Mouse (Mus musculus) Patski (cell line): ENCODE results near the gene Usp5. TPM values are rescaled to one million over a fixed set of nuclear protein-coding genes. Genes with fewer than 3 reads are reported as not detected.
A peak's percentile ranks its signal among the peaks of the same experiment; 100 is the strongest.
"Not testable (repeated sequence)": the region's sequence is repeated elsewhere in the genome, so short reads cannot be mapped to it uniquely, and the experiment has no call there.

Experiments used
- ATAC-seq: fragments of 100-300 bp; one replicate; pipeline ENCODE4 v1.8.0; 2021
- CTCF ChIA-PET: fragments of 350-600 bp; sonication (Branson Sonifier 250); formaldehyde crosslinking; loops from one replicate; lab custom pipeline; 2022; ENCODE audit warnings: inconsistent platforms; lab: Charles Lee
- POLR2A ChIA-PET: fragments of 350-600 bp; sonication (Branson Sonifier 250); formaldehyde crosslinking; loops from one replicate; lab custom pipeline; 2022; ENCODE audit warnings: antibody characterized with exemption, inconsistent platforms; lab: Charles Lee
- DNase-seq: peaks from one replicate; pipeline ENCODE4 v3.0.0-alpha.2; 2011; ENCODE audit warnings: low read depth, low spot score
- H3K27me3 ChIP-seq: fragments of 371-371 bp; one replicate; pipeline ENCODE4 v1.5.1; 2021
- CTCF ChIP-seq: fragments of 100-300 bp; IDR thresholded peaks from one replicate; pipeline ENCODE4 v1.5.1; 2021
- in situ Hi-C: fragments of 300-500 bp; cut with MboI; formaldehyde crosslinking; loops from 3 replicates; pipeline ENCODE4 v1.11.1; 2018; ENCODE audit warnings: low pct_unique_long_range_greater_than_20kb, mixed read lengths
- polyA plus RNA-seq: library from polyadenylated mRNA; unstranded; gene quantifications from one replicate; pipeline ENCODE4 v1.2.3, GENCODE M21; 2021

Usp5 gene
- polyA plus RNA-seq, 1 experiment from 2014 or later: 130 TPM

DNA sequence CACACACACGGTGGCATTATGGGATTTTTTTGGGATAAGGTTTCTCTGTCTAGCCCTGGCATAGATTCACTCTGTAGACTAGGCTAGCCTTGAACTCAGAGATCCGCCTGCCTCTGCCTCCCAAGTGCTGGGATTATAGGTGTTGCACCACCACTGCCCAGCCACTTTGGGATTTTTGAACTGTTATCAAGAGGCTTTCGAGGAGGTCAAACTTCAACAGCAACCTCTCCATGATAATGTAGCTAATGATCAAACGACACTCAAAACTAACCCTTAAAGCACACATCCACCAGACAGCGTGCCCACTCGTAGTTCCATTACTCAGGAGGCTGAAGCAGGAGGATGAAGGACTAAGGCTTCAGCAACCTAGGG is 21.3 kb downstream of the Usp5 start:
- no peak for DNase-seq
- no peaks in the 10 kb centered on the region for H3K27me3 ChIP-seq
- in situ Hi-C loops: no loop called here
- ATAC-seq: no peak
- no peak for TF ChIP-seq CTCF
- POLR2A ChIA-PET: interaction anchor here (1.1 to 6.4 kb wide), 5 partner anchors 16 to 49 kb away, joined by 3 to 27 read pairs (median 3); partner anchors contain the start of genes Cdca3 and Usp5
- CTCF ChIA-PET: interaction anchor here (1.1 to 1.4 kb wide), 2 partner anchors 12 to 26 kb away, joined by 3 to 4 read pairs; no protein-coding TSS in a partner anchor

DNA sequence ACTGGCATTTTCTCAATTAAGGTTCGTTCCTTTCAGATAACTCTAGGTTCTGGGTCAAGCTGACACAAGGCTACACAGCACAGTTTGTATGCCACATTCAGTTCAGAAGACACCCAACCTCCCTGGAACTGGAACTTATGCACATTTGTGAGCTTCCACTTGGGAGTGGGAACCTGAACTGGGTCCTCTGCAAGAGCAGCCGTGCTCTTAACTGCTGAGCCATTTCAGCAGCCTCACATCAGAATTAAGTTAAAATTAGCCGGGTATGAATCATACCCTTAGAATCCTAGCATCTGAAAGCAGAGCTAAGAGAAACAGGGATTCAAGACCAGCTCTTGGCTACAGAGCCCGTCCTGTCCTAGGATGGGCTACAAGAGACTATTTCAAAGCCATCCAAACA is 21.9 kb downstream of the Usp5 start:
- ChIA-PET CTCF (interaction anchor here (1.1 to 1.4 kb wide), 2 partner anchors 11 to 25 kb away, joined by 3 to 4 read pairs; no protein-coding TSS in a partner anchor), POLR2A (interaction anchor here (1.1 to 6.4 kb wide), 4 partner anchors 15 to 48 kb away, joined by 3 to 27 read pairs (median 3); partner anchors contain the start of genes Cdca3 and Usp5)
- TF ChIP-seq CTCF: no peak
- in situ Hi-C loops: no loop called here
- no peak for DNase-seq
- H3K27me3 ChIP-seq: no peaks in the 10 kb centered on the region
- ATAC-seq: no peak

DNA sequence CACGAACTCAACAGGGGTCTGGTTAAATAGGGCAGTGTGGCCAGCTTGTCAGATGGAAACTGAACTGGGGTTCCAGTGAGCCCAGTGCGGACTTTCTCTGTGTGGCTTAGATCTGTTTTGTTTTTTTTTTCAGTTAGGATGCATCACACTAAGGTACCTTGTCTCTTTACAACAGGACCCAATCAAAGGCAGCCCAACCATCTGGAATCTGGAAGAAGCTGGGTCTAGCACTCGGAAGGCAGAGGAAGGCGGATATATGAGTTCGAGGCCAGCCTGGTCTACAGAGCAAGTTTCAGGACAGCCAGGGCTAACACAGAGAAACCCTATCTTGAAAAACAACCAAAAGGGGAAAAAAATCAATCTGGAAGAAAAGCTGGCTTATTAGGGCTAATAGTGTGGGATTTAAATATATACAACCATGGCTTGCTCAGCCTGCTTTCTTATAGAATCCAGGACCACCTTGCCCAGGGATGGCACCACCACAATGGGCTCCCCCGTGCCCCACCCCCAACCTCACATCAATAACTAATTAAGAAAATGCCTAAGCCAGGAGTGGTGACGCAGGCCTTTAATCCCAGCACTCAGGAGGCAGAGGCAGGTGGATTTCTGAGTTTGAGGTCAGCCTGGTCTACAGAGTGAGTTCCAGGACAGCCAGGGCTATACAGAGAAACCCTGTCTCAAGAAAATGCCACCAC is 22.7 kb downstream of the Usp5 start:
- no peaks in the 10 kb centered on the region for H3K27me3 ChIP-seq
- DNase-seq (no peak), ATAC-seq (no peak)
- TF ChIP-seq CTCF: no peak
- CTCF ChIA-PET: interaction anchor here (0.7 to 2.1 kb wide), 4 partner anchors 10 to 354 kb away, joined by 3 to 7 read pairs (median 4); no protein-coding TSS in a partner anchor
- POLR2A ChIA-PET: interaction anchor here (0.6 to 1.5 kb wide), 6 partner anchors 13 to 113 kb away, joined by 3 to 6 read pairs (median 4); no protein-coding TSS in a partner anchor
- in situ Hi-C loops: no loop called here

DNA sequence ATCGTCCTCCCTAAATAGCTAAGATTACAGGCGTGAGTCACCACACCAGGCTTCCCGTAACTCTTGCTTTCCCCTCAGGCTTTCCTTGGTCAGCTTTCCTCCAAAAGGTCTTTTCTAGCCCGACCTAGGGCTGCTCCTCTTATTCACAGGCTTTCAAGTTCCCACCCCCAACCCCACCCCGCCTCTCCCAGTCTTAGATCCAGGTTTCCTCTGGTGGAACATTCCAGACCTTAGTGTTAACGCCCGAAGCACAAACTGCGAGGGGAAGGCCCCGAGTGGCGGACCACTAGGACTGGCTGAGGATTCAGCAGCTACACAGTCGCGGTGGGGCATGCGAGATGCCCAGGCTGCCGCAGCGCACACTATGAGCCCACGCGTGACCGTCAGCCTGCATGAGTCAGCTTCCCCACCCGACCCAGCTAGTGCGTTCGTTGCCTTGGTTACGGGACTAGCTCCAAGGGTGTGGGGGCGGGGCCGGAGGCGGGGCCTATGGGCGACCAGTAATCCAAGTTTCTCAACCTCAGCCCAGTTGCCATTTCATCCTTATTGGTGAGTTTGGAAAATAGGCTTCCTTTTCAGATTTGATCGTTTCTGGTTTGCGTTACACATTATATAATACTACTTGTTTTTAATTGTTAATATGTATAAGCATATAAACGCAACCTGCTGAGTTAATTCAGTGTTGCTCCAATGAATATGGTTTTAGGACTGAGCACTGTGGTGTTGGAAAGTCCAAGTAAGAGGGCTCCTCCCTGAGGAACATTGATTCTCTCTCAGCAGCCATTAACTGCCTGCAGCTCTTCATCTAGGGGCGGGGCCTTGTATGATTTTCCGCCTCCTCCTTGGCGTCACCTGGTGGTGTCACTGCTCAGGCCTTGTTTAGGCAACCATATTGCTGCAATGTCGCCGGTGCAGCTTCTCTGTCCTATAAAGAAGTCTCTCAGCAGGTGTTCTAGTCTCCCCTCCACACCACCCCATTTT is 23.7 kb downstream of the Usp5 start:
- POLR2A ChIA-PET: interaction anchor here (0.6 to 1.4 kb wide), 9 partner anchors 8 to 112 kb away, joined by 3 to 7 read pairs (median 4); partner anchors contain the start of genes Cdca3 and Usp5

DNA sequence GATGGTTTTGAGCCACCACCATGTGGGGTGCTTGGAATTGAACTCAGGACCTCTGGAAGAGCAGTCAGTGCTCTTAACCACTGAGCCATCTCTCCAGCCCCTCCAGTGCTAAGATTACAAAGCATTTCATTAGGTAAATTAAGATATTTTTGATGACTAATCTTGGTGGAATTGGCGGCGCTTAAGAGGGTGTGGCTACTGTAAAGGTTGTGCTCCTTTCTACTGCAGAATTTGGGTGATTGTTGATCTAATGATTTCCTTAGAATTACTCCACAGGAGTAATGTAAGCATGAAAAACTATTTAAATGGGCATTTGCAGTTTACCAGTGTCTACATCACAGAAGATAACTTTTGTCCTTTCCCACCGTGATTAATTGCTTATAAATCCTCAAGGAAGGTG is 24.9 kb downstream of the Usp5 start:
- no peaks in the 10 kb centered on the region for H3K27me3 ChIP-seq
- ATAC-seq (no peak), DNase-seq (no peak)
- TF ChIP-seq CTCF: no peak
- POLR2A ChIA-PET: no interaction called here
- CTCF ChIA-PET: interaction anchor here (1.3 kb wide), 1 partner anchor 45 kb away, joined by 4 read pairs; no protein-coding TSS in a partner anchor
- in situ Hi-C loops: no loop called here

More for the DNA sequence above, 23.7 kb downstream of the Usp5 start:
- H3K27me3 ChIP-seq: no peaks in the 10 kb centered on the region
- CTCF ChIA-PET: interaction anchor here (0.7 to 2.1 kb wide), 6 partner anchors 10 to 355 kb away, joined by 3 to 7 read pairs (median 4); no protein-coding TSS in a partner anchor
- peak; percentile 66 for ATAC-seq
- TF ChIP-seq CTCF: no peak
- in situ Hi-C loops: no loop called here
- peak; percentile 70 for DNase-seq

DNA sequence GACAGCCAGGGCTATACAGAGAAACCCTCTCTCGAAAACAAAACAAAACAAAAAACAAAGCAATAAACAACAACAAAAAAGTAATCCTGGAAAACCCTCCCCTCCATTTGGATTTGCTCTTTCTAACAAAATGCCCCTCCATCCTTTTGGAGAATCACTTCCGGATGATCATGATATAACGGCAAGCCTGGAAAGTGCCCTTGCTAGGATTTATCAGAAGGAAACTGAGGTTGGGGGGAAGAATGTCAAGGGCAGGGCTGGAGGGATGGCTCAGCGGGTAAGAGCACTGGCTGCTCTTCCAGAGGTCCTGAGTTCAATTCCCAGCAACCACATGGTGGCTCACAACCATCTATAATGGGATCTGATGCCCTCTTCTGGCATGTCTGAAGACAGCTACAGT is 25.6 kb downstream of the Usp5 start:
- DNase-seq, in situ Hi-C loops, ATAC-seq, POLR2A ChIA-PET, H3K27me3 ChIP-seq: not testable (repeated sequence)
- CTCF ChIA-PET: interaction anchor here (1.3 kb wide), 1 partner anchor 44 kb away, joined by 4 read pairs; no protein-coding TSS in a partner anchor

DNA sequence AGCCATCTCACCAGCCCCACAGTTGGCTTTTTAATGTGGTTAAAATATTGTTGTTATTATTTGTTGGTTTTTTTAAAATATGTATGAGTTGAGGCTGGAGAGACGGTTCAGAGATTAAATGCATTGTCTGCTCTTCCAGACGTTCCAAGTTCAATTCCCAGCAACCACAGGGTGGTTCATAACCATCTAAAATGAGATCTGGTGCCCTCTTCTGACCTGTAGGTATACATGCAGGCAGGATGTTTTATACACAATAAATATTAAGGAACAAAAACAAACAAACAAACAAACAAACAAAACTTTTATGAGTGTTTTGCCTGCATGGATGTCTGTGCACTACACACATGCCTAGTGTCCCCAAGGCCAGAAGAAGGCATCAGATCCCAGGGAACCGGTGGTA is 26.2 kb downstream of the Usp5 start:
- no peak for TF ChIP-seq CTCF
- in situ Hi-C loops: no loop called here

DNA sequence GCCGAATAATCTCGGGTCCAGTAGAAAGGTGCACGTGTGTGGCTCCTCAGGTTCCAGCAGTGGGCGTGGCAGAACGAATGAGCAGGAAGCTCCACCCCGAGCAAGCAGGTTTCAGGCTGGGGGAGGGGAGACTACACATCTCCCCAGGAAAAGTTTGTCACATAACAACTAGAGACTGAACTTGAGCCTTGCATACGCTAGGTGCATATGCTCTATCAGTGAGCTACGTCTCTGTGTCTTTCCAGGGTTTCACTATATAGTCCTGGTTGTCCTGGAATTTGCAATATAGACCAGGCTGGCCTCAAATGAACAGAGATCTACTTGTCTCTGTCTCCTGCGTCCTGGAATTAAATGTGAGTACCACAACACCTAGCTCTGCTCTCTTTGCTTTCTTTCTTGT is 26.9 kb downstream of the Usp5 start:
- in situ Hi-C loops, ATAC-seq, H3K27me3 ChIP-seq, DNase-seq, POLR2A ChIA-PET: not testable (repeated sequence)
- CTCF ChIA-PET: interaction anchor here (1.5 kb wide), 1 partner anchor 9 kb away, joined by 9 read pairs; no protein-coding TSS in a partner anchor

More for the DNA sequence above, 26.2 kb downstream of the Usp5 start:
- no peak for DNase-seq
- no peak for ATAC-seq
- POLR2A ChIA-PET: no interaction called here
- H3K27me3 ChIP-seq: no peaks in the 10 kb centered on the region
- CTCF ChIA-PET: interaction anchor here (1.3 to 1.5 kb wide), 2 partner anchors 10 to 43 kb away, joined by 4 to 9 read pairs; no protein-coding TSS in a partner anchor

DNA sequence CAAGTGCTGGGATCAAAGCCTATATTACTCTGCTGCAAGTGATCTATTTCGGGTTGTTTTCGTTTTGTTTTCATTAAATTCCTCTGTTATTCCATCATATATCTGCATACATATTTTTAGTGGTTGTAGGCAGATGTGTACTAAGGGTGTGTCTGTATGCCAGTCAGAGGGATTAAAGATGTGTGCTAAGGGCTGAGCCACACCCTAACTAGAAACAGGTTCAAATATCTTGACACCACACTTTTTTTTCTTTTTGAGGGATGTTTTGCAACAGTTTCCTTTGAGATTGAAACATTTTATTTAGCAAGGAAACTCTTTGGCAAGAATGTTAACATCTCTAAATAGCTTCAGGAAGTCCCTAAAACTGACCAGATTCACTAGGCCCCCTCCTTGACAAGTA is 33.1 kb downstream of the Usp5 start:
- TF ChIP-seq CTCF: no peak
- H3K27me3 ChIP-seq: no peaks in the 10 kb centered on the region
- ATAC-seq (no peak), DNase-seq (no peak)
- POLR2A ChIA-PET: no interaction called here
- CTCF ChIA-PET: interaction anchor here (1.4 to 2.1 kb wide), 3 partner anchors 9 to 15 kb away, joined by 4 to 7 read pairs (median 5); no protein-coding TSS in a partner anchor
- in situ Hi-C loops: no loop called here

DNA sequence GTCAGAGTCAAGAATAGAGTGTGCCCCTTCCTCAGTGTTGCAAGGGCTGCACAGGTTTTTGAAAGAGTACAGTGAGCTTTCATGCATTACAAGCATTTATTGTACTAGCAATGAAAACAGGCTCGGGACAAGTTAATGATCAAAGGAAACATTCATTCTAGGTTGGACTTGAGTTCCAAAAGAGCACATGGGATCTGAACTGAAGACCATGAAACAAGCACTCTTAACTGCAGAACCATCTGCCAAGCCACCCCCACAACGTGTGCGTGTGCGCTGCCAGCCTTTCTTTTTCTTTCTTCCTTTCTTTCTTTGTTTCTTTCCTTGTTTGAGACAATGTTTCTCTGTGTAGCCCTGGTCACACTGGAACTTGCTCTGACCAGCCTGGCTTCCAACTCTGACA is 33.5 kb downstream of the Usp5 start:
- ATAC-seq: no peak
- no peaks in the 10 kb centered on the region for H3K27me3 ChIP-seq
- CTCF ChIA-PET: interaction anchor here (1.4 to 2.1 kb wide), 3 partner anchors 10 to 16 kb away, joined by 4 to 7 read pairs (median 5); no protein-coding TSS in a partner anchor
- in situ Hi-C loops: no loop called here
- POLR2A ChIA-PET: no interaction called here
- no peak for TF ChIP-seq CTCF
- no peak for DNase-seq
